Mouse (Mus musculus): ENCODE data around the gene Epha1. TPM values are rescaled to one million over a fixed set of nuclear protein-coding genes. Genes with fewer than 3 reads are reported as not detected.
A peak's percentile ranks its signal among the peaks of the same experiment; 100 is the strongest.

Gene Epha1
- total RNA-seq, 1 experiment from 2014 or later, result 0.55 TPM

- no peak for DNase-seq
These were observed 18.7 kb downstream of the Epha1 start for GRCm38 (mm10) chr6:42354076-42355019.

GRCm38 (mm10) chr6:42353180-42353579, 19.9 kb downstream of the Epha1 start:
- no peak for DNase-seq

DNA sequence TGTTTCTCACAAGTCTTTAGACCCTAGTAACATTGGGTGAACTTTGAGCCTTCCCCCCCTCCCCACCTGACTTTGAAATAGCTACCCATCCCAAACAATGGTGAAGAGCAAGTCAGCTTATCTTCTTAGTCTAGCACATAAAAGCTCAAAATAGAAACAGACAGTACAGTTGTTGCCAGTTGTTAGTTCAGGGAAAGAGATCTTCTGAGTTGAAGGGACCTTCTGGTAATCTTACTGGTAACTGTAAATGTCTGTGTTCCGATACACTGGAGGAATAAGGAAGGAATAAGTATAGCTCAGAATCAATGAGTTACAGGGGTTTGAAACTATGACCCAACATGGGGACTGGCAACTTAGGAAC, 20.6 kb downstream of the Epha1 start:
- DNase-seq, result no peak

GRCm38 (mm10) chr6:42351776-42352485, 21.1 kb downstream of the Epha1 start:
- no peak for DNase-seq

GRCm38 (mm10) chr6:42350968-42351775, 21.9 kb downstream of the Epha1 start:
- DNase-seq, result no peak

DNA sequence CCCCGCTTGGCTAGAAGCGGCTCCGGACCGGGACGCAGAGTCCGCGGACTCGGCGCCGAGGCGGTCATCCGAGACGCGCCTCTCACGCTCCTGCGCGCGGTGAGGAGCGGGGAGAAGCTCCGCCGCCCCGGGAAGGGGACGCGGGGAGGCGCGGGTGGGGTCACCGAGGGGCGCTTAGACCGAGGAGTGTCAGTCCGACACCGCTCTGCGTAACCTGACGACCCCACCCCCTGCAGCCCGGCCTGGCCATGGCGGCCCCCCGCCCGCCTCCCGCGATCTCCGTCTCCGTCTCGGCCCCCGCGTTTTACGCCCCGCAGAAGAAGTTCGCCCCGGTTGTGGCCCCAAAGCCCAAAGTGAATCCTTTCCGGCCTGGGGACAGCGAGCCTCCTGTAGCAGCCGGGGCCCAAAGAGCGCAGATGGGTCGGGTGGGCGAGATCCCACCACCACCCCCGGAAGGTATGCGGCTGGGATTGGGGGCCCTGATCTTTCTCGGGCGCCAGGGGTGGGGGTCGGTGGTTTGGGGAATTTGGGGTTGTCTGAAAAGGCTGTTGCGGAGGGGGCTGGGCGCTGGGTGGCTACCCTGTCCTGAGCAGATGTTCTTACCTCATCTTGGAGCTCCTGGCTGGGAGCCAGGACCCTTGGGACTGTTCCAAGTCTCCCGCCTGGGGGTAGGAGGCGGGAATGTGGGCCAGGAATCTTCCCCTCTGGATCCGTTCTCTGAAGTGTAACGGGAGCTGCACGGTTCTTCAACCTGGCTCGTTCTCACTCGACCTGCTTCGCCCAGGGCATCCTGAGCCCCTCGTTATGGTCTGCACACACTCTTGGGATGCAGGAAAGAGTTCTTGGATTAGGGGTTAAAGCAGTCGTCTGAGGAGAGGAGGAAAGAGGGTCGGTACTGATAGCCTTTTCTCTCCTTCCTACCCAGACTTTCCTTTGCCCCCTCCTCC, 22.8 kb downstream of the Epha1 start:
- peak; percentile 88 for DNase-seq

DNA sequence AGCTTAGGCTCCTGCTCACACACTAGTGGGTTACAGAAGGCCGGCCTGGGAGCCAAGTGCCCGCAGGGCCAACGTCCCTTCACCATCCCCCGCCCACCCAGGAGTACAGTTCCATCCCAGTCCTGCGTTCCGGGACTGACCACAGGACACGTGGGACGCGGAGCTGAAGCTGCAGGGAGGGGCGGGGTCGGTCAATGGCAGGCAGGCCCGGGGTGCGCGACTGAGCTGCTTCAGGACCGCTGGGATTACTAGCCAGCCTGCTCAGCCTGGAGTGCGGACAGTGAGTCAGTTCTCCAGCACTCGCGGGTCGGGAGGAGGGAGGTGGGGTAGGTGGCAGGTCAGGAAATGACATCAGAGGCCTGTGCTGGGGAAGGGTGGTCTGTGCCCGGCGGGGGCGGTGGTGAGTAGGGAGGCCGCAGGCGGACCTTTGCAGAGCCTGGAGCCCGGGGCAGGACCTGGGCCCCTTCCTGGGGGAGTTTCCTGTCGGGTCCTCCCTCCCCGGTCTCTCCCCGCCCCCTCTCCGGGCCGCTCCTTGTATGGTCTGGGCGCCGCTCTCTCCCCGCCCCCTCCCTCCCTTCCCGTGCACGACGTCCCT, 23.5 kb downstream of the Epha1 start, which contains the start of gene Zyx:
Gene Zyx, plus strand, starts transcription at position 205 of the 595 bp plus-strand sequence.
- DNase-seq, result peak; percentile 93

DNA sequence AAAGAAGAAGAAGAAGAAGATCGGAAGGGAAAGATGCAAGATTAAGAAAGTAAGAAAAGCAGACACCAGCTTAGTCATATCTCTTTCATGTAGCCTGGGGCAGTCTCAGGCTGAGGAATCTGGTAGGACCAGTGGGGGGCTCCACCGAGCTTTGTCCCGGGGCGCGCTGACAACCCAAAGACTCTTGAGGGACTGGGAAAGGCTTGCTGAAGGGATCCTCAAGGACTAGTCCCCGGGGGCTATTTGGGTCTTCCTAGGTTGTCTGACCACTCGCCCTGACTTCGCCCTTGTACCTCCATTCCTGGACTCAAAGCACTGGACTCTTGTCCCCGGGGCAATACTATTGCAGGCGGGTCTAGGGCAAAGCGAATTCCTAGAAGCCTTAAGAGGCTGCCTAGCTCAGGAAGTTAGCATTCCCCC, 24.1 kb downstream of the Epha1 start:
- DNase-seq, result peak; percentile 83

- DNase-seq, result no peak
These were observed 24.6 kb downstream of the Epha1 start for GRCm38 (mm10) chr6:42348281-42349005.

DNA sequence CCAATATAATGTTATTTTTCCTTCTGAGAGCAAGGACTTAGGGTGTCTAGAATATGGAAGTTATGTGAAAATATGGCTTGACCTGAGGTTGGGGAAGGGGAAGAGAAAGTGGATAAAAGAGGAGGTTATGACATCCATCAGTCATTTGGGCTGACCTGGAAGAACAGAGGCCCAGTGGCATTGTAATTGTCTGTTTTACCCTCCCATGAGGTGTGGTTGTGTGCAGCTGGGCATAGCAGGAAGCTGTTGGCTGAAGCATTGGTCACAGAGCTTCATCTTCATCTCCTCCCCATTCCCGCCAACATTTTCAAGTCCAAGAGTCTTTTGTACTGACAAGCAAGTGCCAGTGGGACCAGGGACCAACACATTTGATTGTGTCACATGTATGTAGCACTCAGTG, 28.8 kb downstream of the Epha1 start:
- no peak for DNase-seq

- DNase-seq, result no peak
These were observed 29.5 kb downstream of the Epha1 start for GRCm38 (mm10) chr6:42343361-42344120.

- no peak for DNase-seq
These were observed 30.9 kb downstream of the Epha1 start for GRCm38 (mm10) chr6:42342171-42342570.

- DNase-seq, result no peak
These were observed 33.1 kb downstream of the Epha1 start for GRCm38 (mm10) chr6:42339981-42340380.

GRCm38 (mm10) chr6:42339189-42339588, 33.9 kb downstream of the Epha1 start:
- no peak for DNase-seq

DNA sequence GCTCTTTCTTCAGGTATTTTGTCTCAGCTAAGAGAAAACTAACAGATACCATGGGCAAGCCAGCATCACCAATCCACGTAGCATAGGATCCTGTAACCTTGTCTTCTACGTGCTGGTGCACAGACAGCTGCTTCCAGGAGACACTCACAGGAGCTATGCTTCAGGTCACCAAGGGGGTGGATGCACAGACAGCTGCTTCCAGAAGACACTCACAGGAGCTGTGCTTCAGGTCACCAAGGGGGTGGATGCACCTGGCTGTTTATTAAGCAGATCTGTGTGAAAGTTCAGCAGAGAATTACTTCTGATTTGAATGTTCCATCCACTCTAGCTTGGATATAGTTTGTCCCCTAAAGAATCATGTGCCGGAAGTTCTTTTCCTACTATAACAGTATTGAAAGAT, 42.1 kb downstream of the Epha1 start:
- no peak for DNase-seq

DNA sequence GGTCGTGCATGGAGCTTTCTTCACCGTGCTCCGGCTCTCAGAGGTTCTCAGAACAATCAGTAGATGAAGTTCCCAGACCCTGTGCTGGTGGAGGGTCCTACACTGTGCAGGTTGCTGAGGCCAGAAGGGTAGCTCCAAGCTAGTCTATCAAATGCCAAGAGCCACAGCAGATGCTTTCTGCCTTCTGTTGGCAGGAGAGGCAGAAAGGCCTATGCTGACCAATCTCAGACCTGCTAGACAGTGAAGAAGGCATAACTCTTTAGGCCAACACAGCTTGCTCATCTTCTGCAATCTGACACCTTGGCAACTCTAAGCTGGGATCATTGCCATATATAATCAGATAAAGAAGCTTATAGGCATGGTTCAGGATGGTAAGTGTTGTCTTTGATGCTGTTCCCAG, 42.9 kb downstream of the Epha1 start:
- DNase-seq, result no peak

GRCm38 (mm10) chr6:42328757-42329156, 44.3 kb downstream of the Epha1 start:
- no peak for DNase-seq

DNA sequence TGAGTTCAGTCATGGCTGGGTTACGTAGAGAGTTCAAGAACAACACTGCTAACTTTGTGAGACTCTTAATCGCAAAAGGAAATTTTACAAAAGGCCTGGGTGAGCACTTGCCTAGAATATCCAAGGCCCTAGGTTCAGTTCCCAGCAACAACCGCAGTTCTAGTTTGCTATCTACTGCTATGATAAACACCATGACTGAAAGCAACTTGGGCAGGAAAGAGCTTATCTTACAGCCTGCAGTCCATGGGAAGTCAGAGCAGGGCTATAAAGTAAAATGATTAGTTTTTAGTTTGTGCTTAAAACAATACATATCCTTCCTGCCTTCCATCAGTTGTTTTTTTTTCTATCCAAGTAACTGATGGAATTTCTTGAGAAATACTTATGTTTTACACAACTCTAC, 46.6 kb downstream of the Epha1 start:
- DNase-seq, result no peak

DNA sequence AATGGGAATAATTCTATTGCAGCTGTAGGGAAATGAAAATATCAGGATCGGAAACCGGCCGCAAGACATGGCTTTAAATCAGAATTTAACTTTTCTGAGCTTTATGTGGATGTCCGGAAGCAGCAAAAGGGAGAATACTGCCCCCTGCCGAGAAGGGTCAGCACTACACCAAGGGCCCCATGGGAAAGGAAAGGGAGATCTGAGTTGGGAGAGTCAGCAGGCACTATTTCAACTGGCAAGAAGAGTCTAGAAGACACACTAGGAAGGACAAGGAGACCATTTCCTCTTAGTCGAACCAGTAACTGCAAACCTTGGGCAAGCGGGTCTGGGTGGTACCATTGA, 47.8 kb downstream of the Epha1 start:
- DNase-seq, result peak; percentile 69
